Mouse (Mus musculus) natural killer cell, adult 2 months (primary cell): ENCODE results near the gene Ptprz1.
"Not testable (repeated sequence)": the region's sequence is repeated elsewhere in the genome, so short reads cannot be mapped to it uniquely, and the experiment has no call there.

ENCODE experiments used
- DNase-seq, 2 experiments: peaks; one replicate each; pipeline ENCODE4 v3.0.0; 2022; ENCODE audit warnings: low spot score in 2 of 2

Ptprz1 gene

GRCm38 (mm10) chr6:23003152-23003551 lies 127.8 kb downstream of the Ptprz1 start:
- no peak for DNase-seq

GRCm38 (mm10) chr6:23014988-23015613 lies 139.8 kb downstream of the Ptprz1 start:
- no peak for DNase-seq

GRCm38 (mm10) chr6:23028251-23028650 lies 152.9 kb downstream of the Ptprz1 start:
- no peak for DNase-seq

DNA sequence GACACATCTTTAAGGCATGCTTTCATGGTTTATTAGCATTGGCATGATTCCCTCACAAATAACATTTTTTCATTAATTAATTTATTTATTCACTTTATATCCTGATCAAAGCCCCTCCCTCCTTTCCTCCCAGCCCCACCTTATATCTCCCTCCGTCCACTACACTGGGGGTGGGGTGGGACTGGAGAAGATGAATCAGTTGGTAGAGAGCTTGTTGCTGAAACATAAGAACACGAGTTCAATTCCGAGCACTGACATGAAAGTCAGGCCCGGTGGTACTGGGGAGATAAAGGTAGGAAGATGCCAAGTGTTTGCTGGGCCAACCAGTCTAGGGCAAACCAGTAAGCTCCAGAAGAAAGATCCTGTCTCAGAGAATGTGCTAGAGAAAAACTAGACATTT lies 173.5 kb downstream of the Ptprz1 start:
- no peak for DNase-seq

GRCm38 (mm10) chr6:23055734-23056133 lies 180.4 kb downstream of the Ptprz1 start:
- no peak for DNase-seq

GRCm38 (mm10) chr6:23076060-23076459 lies 200.8 kb downstream of the Ptprz1 start:
- DNase-seq, result no peak

GRCm38 (mm10) chr6:23078273-23078672 lies 203.0 kb downstream of the Ptprz1 start:
- DNase-seq, result no peak

GRCm38 (mm10) chr6:23079991-23080680 lies 204.8 kb downstream of the Ptprz1 start:
- DNase-seq, result no peak

GRCm38 (mm10) chr6:23084587-23085421 lies 209.5 kb downstream of the Ptprz1 start:
- no peak for DNase-seq

- not testable (repeated sequence) for DNase-seq
These were observed 214.0 kb downstream of the Ptprz1 start for GRCm38 (mm10) chr6:23089292-23089691.

GRCm38 (mm10) chr6:23090346-23091055 lies 215.2 kb downstream of the Ptprz1 start:
- DNase-seq, result not testable (repeated sequence)
